Mouse (Mus musculus) lung, postnatal 25 days (tissue): ENCODE results near the gene Gm21887.
"Not testable (repeated sequence)": the region's sequence is repeated elsewhere in the genome, so short reads cannot be mapped to it uniquely, and the experiment has no call there.

Experiments used
- DNase-seq: peaks from one replicate; pipeline ENCODE4 v3.0.0; 2022; ENCODE audit warnings: low spot score

Gene Gm21887

GRCm38 (mm10) chrX:170013421-170013820 lies 4.0 kb downstream of the Gm21887 start:
- DNase-seq = not testable (repeated sequence)

- DNase-seq = not testable (repeated sequence)
Observed at GRCm38 (mm10) chrX:170014038-170014437, 4.6 kb downstream of the Gm21887 start.

DNA sequence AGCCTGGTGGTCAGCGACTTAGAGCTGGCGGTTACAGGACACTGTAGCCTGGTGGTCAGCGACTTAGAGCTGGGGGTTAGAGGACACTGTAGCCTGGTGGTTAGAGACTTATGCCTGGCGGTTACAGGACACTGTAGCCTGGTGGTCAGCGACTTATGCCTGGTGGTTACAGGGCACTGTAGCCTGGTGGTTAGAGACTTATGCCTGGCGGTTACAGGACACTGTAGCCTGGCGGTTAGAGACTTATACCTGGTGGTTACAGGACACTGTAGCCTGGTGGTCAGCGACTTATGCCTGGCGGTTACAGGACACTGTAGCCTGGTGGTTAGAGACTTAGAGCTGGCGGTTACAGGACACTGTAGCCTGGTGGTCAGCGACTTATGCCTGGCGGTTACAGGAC lies 6.4 kb downstream of the Gm21887 start:
- not testable (repeated sequence) for DNase-seq

- DNase-seq = peak; percentile 73
Observed at GRCm38 (mm10) chrX:170017333-170018245, 8.1 kb downstream of the Gm21887 start.

DNA sequence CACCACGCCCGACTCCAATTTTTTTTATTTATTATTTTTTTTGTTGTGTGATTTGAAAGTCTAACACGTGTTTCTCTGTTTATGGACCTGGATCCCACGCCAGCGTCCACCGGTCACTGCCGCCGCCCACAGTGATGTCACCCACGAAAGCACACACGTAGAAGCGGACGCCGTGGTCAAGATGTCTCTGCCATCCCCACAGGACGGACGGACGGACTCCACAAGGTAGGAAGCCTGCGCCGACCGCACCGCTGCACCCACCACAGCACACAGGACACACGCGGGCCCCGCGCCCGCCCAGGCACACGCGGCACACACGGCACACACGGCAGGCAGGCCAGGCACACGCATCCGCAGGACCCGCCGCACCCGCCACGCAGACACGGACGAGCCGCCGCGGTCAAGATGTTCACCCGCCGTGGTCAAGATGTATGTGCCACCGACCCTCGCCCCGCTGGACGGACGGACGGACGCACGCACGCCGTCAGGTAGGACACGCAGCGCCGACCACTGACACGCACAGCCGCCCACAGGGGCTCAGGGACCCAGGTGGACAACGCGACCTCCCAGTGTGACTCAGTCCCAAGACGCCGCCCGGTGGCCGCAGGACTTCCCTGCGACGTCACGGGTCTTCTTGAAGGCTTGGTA lies 9.2 kb downstream of the Gm21887 start:
- DNase-seq = not testable (repeated sequence)

DNA sequence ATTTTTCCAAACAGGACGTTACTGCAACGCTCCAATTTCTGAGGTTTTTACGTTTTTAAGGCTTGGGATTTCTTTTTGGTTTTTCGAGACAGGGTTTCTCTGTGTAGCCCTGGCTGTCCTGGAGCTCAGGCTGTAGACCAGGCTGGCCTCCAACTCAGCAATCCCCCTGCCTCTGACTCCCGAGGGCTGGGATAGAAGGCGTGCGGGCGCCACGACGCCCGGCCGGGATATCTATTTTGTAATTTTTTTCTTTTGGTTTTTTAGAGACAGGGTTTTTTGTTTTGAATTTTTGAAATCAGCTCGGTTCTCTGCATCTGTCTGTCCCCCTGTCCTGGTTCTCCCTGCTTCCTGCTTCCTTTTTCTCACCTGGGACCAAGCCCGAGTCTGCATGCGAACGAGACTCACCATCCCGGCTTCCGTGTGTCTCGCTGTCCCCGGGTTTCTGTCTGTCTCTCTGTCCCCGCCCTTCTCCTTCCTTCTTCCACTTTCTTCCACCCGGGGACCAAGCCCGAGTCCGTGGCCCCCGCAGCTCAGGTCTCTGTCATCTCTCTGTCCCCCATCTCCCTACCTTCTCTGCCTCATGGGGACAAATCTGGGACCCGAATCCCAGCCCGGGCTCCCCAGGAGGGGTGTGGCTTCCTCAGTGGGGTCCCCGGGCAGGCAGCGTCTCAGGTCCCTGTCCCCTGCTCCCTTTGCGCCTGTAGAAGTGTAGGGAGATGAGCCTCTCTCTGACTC lies 9.9 kb downstream of the Gm21887 start:
- not testable (repeated sequence) for DNase-seq

GRCm38 (mm10) chrX:170019954-170020689 lies 10.7 kb downstream of the Gm21887 start:
- DNase-seq = peak; percentile 94

DNA sequence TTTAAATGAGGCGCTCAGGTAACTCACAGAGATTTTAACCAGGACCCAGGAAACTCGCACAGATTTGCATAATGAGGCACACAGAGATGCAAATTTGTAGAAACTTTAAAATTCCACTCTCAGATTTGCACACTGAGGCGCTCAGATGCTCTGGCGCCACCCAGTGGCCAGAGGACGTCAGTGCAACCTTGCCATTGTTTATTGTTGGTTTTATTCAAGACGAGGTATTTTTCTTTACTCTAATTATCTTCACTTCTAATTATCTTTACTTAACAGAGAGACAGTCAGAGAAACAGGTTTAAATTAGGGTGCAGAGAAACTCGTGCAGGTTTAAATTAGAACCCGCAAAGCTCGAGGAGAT lies 11.2 kb downstream of the Gm21887 start:
- DNase-seq = not testable (repeated sequence)

GRCm38 (mm10) chrX:170021205-170021604 lies 11.7 kb downstream of the Gm21887 start:
- not testable (repeated sequence) for DNase-seq

- DNase-seq = not testable (repeated sequence)
Observed at GRCm38 (mm10) chrX:170021750-170022461, 12.4 kb downstream of the Gm21887 start.
